Mouse (Mus musculus) brain, embryonic 14.5 days (tissue): Measurements from ENCODE around the gene Add3.

Experiments used
- CTCF ChIP-seq: fragments of 200-500 bp; IDR thresholded peaks from 2 replicates; pipeline ENCODE4 v1.5.1; 2012; ENCODE audit warnings: inconsistent platforms, mild to moderate bottlenecking, moderate library complexity, borderline replicate concordance; ENCODE audit not compliant: insufficient read depth, insufficient read length; ENCODE audit errors: extremely low read depth
- POLR2A ChIP-seq: fragments of 200-500 bp; IDR thresholded peaks from 2 replicates; pipeline ENCODE4 v1.6.1; 2012; ENCODE audit warnings: mild to moderate bottlenecking, inconsistent platforms, borderline replicate concordance; ENCODE audit not compliant: poor library complexity, insufficient read depth, insufficient read length, severe bottlenecking; ENCODE audit errors: extremely low read depth

DNA sequence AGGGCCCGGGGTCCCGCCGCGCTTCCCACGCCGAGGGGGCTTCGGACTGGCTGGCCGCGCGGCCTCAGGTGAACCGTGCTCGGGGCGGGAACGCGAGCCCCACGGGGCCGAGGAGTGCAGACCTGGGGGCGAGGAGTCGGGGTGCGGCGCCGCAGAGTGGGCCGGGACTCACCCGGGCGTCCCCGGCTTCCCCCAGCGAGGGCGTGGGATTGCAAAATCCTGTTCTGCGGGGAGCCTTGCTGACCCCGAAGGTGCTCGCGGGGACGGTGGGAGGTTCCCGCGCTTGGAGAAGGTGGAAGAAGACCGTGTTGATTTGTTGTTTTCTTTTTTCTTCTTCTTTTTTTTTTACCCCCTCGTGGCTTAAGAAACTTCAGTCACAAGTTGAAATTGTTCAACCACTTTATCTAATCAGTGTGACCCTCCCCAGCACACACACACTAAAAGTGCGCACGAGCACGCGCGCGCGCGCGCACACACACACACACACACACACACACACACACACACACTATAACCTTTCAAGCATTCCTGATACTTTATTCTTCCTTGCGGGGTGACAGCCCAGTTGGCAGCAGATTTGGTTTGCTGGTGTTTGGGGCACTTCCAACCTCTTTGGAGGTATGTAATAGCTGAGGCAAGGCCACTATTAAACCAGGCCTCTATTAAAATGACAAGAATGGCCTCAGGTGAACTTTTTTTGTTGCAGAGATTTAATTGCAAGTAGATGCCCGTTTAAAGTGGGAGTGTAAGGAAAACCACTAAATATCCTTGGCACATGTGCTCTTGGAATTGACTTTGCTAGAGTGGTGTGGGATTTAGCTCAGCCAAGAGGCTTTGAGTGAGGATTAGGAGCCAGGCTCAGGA lies 3.1 kb downstream of the Add3 start:
- TF ChIP-seq CTCF (no peak), POLR2A (no peak)
